Mouse (Mus musculus): Measurements from ENCODE around the gene Acap3. TPM values are rescaled to one million over a fixed set of nuclear protein-coding genes. Genes with fewer than 3 reads are reported as not detected.
A peak's percentile ranks its signal among the peaks of the same experiment; 100 is the strongest.

Acap3 gene
- polyA plus RNA-seq, 1 experiment from 2014 or later, result 73.5 TPM

DNA sequence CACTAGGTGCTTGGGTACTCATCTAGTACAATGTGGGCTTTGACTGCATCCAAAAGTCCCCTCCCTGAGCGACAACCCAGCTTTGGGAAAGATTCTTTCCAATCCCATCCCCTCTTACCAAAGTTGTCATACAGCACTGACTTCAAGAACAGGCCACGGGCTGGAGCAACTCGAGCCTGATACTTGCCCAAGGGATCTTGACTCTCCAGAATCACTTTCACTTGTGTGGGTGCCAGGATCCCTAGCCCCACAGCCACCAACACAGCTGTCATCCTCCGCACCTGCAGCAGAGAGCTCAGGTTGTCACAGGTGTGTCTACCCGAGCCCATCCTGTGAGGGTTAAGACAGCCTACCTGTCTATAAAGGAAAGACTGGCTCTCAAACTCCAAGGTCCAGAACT lies 2.3 kb upstream of the Acap3 start:
- Histone ChIP-seq H3K4me1 (replicated peaks) (peaks cover 31% of the 10 kb centered on the region), H3K4me2 (replicated peaks) (no peak overlapping the region), H3K27ac (no peak overlapping the region), H3K27me3 (no peaks in the 10 kb centered on the region), H3K9ac (replicated peaks) (no peak overlapping the region), H3K36me3 (peaks cover 56% of the 10 kb centered on the region), H3K9me3 (no peaks in the 10 kb centered on the region), H3K4me3 (replicated peaks) (no peak overlapping the region)
- ATAC-seq, result no peak
- whole genome bisulfite sequencing, result 89% methylated on average over 5 of the region's 5 CpGs

DNA sequence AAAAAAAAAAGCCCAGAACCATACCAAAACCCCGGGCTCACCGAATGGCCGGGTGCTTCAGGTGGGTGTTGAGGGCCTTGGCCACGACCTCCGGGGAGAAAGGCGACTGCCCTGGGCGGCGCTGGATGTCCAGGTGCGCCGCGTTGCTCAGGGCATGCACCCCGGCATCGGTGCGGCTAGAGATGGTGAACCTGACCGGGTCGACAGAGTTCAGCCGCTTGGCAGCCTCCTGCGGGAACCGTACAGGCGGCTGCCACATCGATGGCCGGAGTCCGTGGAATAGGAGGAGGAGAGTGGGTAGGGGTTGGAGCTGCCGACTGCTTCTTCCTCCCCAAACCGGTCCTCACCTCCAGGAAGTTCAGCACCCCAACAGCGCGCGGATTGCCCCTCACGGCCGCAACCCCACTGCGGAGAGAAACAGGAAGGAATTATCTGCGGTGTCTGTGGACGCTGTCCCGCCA lies 581 bp upstream of the Acap3 start:
- H3K27ac ChIP-seq, result peak overlapping the region; percentile 99; the same call in 1 of the 2 replicates
- no peaks in the 10 kb centered on the region for H3K27me3 ChIP-seq
- no peaks in the 10 kb centered on the region for H3K9me3 ChIP-seq
- peak; percentile 0; the same call in 1 of the 2 replicates for ATAC-seq
- 0% methylated on average over 34 of the region's 34 CpGs for WGBS
- H3K4me3 ChIP-seq (replicated peaks), result peak overlapping the region; percentile 97
- peaks cover 43% of the 10 kb centered on the region for H3K36me3 ChIP-seq
- H3K9ac ChIP-seq (replicated peaks), result peak overlapping the region; percentile 98
- peak overlapping the region; percentile 99 for H3K4me2 ChIP-seq (replicated peaks)
- peaks cover 49% of the 10 kb centered on the region for H3K4me1 ChIP-seq (replicated peaks)

DNA sequence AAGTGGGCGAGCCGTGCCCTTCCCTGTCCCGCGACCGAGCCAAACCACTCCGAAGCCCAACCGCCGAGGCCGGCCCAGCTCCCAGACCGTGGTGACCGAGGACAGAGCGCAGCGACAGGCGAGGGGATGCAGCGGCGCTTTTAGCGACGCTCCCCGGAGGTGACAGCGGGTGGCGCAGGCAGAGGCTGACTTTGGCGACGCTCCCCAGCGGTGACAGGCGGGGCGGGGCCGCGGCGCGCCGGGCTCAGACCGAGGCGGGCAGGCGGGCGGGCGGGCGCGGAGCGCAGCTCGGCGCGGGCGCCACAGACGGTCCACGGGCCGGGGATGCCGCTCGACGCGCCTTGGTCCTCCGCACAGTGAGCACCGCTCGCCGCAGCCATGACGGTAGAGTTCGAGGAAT lies 395 bp downstream of the Acap3 start:
- Histone ChIP-seq H3K27me3 (no peaks in the 10 kb centered on the region), H3K27ac (peak overlapping the region; percentile 99), H3K36me3 (peaks cover 43% of the 10 kb centered on the region), H3K4me3 (replicated peaks) (peak overlapping the region; percentile 97), H3K9ac (replicated peaks) (peak overlapping the region; percentile 98), H3K4me2 (replicated peaks) (peak overlapping the region; percentile 99), H3K4me1 (replicated peaks) (peaks cover 49% of the 10 kb centered on the region), H3K9me3 (no peaks in the 10 kb centered on the region)
- WGBS, result under 1% methylated on average over 48 of the region's 56 CpGs
- peak; percentile 91 for ATAC-seq

DNA sequence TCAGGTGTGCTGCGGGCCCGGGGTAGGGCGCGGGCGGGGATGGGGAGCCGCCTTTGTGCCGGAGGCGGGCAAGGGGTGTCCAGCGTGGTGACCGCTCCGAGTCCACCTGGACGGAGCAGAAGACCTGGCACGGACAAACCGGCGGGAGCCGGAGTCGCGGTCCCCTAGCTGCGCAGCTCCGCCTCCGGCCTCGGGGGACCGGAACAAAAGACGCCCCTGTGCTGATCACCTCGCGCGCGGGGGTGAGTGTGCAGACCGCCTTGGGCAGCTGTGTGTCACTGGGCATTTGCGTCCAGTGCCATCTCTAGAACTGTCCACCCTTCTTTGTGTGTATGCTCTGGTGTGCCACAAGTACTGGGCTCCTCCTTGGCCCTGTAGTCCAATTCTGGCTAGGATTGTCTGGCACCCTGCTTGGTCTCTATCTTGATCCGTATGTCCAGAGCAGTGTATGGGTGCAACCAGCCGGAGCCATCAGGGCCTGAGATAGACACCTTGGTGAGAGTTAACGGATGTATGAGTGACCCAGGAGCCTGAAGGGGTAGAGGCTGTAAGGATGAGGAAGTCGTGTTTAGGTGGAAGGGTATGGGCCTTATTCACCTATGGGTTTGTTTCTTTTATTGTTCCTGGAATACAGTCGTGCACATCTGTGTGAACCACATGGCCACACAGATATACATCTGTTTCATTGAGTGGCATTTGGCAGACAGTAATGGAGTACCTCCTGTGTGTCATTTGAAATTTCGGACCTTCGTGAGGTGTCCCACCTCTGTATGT lies 1.0 kb downstream of the Acap3 start:
- peak; percentile 59; the same call in 1 of the 2 replicates for ATAC-seq
- Histone ChIP-seq H3K36me3 (peaks cover 39% of the 10 kb centered on the region), H3K4me3 (replicated peaks) (peak overlapping the region; percentile 97), H3K4me1 (replicated peaks) (peaks cover 49% of the 10 kb centered on the region), H3K27me3 (no peaks in the 10 kb centered on the region), H3K27ac (peak overlapping the region; percentile 99), H3K9me3 (no peaks in the 10 kb centered on the region), H3K4me2 (replicated peaks) (peak overlapping the region; percentile 99), H3K9ac (replicated peaks) (peak overlapping the region; percentile 98)
- whole genome bisulfite sequencing, result 5% methylated on average over 37 of the region's 37 CpGs

DNA sequence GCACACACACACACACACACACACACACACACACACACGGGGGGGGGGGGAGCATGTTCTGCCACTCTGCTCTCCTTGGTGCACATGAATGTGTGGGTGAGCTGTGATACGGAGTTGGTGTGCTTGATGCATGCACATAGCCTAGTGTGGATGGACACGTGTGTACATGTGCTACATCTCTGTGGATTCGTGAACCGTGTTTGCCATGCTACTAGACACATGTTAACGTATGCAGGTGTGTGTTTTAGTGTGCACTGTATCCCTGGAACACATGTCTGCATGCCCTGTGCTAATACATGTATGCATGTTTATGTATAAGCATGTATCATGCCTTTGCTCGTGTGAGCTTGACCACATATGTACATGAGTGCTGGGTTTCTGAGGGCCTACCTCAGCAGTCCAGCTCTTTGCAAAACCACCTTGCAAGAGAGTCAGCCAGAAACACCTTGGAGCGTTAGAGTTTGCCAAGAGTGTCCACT lies 1.6 kb downstream of the Acap3 start:
- Histone ChIP-seq H3K27ac (no peak overlapping the region), H3K4me2 (replicated peaks) (peak overlapping the region; percentile 99), H3K36me3 (peaks cover 37% of the 10 kb centered on the region), H3K4me3 (replicated peaks) (peak overlapping the region; percentile 97), H3K4me1 (replicated peaks) (peaks cover 49% of the 10 kb centered on the region), H3K27me3 (no peaks in the 10 kb centered on the region), H3K9ac (replicated peaks) (peak overlapping the region; percentile 98), H3K9me3 (no peaks in the 10 kb centered on the region)
- 71% methylated on average over 8 of the region's 8 CpGs for WGBS
- ATAC-seq, result no peak

DNA sequence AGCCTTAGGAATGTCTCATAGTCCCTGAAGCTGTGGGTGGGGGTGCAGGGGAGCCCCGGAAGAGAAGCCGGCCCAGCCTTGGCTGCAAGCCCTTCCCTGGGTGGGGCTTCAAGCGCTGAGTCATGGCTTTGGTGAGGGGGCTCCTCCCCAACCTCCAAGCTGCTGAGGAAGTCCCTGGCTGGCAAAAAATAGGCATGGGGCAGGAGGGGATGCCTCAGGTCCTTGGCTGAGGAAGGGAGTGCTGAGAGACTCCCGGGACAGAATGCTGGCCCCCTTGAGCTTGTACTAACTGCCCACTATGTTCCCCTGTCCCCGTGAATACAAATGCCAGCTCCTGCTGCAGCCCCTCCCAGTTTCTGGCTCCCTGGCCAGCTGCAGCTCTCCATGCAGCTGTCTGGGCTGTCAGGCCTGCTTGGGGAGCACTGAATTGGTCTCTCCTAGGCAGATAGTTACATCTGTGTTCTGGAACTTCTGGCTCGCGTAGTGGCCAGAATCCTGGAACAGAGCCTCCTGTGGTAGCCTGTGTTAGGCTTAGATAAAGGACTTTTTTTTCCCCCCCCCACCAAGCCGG lies 2.8 kb downstream of the Acap3 start:
- H3K4me1 ChIP-seq (replicated peaks), result peaks cover 49% of the 10 kb centered on the region
- H3K9ac ChIP-seq (replicated peaks), result peak overlapping the region; percentile 98
- H3K27me3 ChIP-seq, result no peaks in the 10 kb centered on the region
- 35% methylated on average over 8 of the region's 8 CpGs for WGBS
- no peak overlapping the region for H3K27ac ChIP-seq
- no peaks in the 10 kb centered on the region for H3K9me3 ChIP-seq
- peak overlapping the region; percentile 97 for H3K4me3 ChIP-seq (replicated peaks)
- ATAC-seq, result no peak
- peak overlapping the region; percentile 99 for H3K4me2 ChIP-seq (replicated peaks)
- peaks cover 37% of the 10 kb centered on the region for H3K36me3 ChIP-seq

DNA sequence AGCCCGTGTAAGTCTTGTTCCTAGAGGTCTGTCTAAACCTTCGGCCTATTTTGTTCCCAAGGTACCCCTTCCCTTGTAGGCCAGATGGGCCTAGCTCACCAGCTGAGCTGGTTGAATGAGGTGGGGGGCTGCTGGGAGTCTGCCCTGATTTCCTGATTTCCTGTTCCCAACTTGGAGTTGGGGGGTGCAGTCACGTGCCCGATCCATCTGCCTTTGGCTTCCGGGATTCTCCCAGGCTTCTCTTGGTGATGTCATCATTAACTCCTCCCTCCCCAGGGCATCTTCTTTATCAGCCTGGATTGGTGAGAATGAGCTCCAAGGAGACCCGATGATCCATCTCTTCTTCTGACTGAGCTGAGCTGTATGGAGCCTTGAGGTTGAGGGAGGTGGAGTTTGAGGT lies 3.6 kb downstream of the Acap3 start:
- H3K4me2 ChIP-seq (replicated peaks), result peak overlapping the region; percentile 99
- peaks cover 37% of the 10 kb centered on the region for H3K36me3 ChIP-seq
- 34% methylated on average over 6 of the region's 6 CpGs for WGBS
- peak overlapping the region; percentile 98 for H3K9ac ChIP-seq (replicated peaks)
- no peaks in the 10 kb centered on the region for H3K27me3 ChIP-seq
- no peaks in the 10 kb centered on the region for H3K9me3 ChIP-seq
- ATAC-seq, result no peak
- no peak overlapping the region for H3K27ac ChIP-seq
- peaks cover 44% of the 10 kb centered on the region for H3K4me1 ChIP-seq (replicated peaks)
- H3K4me3 ChIP-seq (replicated peaks), result peak overlapping the region; percentile 97

DNA sequence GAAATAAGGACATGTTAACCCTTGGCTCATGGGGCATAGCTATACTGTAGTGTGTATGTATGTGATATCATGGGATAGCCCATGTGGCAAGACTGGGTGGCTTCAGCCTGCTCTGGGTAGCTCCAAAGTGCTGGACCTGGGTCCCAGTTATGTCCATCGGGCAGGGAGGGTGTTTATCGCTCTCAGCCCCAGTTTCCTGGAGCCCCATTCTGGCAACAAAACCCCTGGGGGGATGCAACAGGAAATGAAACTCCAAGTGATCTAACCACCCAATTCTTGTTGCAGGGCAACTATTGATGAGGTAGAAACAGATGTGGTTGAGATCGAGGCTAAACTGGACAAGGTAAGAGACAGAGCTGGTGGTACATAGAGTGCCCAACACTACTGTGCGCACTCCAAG lies 4.2 kb downstream of the Acap3 start:
- ATAC-seq, result no peak
- Histone ChIP-seq H3K9me3 (no peaks in the 10 kb centered on the region), H3K27me3 (no peaks in the 10 kb centered on the region), H3K4me2 (replicated peaks) (peak overlapping the region; percentile 99), H3K36me3 (peaks cover 43% of the 10 kb centered on the region), H3K4me1 (replicated peaks) (peaks cover 38% of the 10 kb centered on the region), H3K9ac (replicated peaks) (no peak overlapping the region), H3K4me3 (replicated peaks) (no peak overlapping the region), H3K27ac (no peak overlapping the region)
- 92% methylated on average over 4 of the region's 4 CpGs for WGBS

DNA sequence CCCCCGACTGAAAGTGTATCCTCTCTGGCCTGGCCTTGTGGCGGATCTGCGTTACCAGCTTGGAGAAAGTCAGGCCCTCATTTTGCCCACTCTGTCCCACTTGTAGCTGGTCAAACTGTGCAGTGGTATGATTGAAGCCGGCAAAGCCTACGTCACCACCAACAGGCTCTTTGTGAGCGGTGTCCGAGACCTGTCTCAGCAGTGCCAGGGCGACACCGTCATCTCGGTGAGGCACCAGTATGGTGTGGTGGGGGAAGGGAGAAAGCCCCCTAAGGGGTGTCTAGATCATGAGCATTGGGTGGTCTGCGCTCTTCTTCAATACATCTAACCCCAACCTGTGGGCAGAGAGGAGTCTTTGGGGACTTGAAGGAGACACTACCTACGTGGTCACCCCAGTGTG lies 4.8 kb downstream of the Acap3 start:
- ATAC-seq, result no peak
- H3K9me3 ChIP-seq, result no peaks in the 10 kb centered on the region
- H3K27me3 ChIP-seq, result no peaks in the 10 kb centered on the region
- 98% methylated on average over 12 of the region's 12 CpGs for WGBS
- H3K27ac ChIP-seq, result no peak overlapping the region
- peaks cover 35% of the 10 kb centered on the region for H3K4me1 ChIP-seq (replicated peaks)
- no peak overlapping the region for H3K9ac ChIP-seq (replicated peaks)
- peaks cover 50% of the 10 kb centered on the region for H3K36me3 ChIP-seq
- no peak overlapping the region for H3K4me3 ChIP-seq (replicated peaks)
- no peak overlapping the region for H3K4me2 ChIP-seq (replicated peaks)

DNA sequence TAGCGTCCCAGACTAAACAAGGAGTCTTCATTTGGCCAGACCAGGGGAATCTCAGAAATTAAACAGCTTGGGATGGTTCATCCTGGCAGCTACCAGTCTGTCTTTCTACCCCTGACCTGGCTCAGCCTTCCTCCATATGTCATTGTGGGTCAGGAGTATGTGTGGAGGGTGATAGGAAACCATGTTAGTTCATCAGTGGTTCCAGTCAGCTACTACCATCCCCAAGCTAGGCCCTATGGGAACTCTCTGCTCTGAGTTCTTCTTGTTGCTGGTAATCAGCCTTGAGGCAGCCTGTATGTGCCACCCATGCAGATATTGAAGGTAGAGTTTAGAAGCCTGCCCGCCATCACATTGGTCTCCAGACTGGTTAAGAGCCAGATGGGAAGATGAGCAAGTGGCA lies 6.7 kb downstream of the Acap3 start:
- H3K4me1 ChIP-seq (replicated peaks), result peaks cover 28% of the 10 kb centered on the region
- WGBS, result 96% methylated on average over 2 of the region's 2 CpGs
- H3K9me3 ChIP-seq, result no peaks in the 10 kb centered on the region
- no peak for ATAC-seq
- no peak overlapping the region for H3K4me2 ChIP-seq (replicated peaks)
- no peak overlapping the region for H3K9ac ChIP-seq (replicated peaks)
- H3K36me3 ChIP-seq, result peaks cover 68% of the 10 kb centered on the region
- H3K27me3 ChIP-seq, result no peaks in the 10 kb centered on the region
- H3K4me3 ChIP-seq (replicated peaks), result no peak overlapping the region
- no peak overlapping the region for H3K27ac ChIP-seq

DNA sequence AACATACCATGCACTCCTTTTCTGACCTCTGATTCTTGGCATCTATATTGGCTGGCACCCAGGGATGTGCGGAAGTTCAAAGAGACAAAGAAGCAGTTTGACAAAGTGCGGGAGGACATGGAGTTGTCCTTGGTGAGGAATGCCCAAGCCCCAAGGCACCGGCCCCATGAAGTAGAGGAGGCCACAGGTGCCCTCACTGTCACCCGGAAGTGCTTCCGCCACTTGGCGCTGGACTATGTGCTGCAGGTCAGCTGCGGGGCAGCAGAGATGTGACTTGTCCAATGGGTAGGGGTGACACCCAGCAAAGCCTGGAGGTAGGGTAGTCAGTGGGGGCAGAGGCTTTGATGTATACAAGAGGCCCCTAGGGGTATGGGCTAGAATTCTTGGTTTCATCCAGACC lies 7.7 kb downstream of the Acap3 start:
- Histone ChIP-seq H3K4me3 (replicated peaks) (no peak overlapping the region), H3K4me2 (replicated peaks) (no peak overlapping the region), H3K27me3 (no peaks in the 10 kb centered on the region), H3K9me3 (no peaks in the 10 kb centered on the region), H3K4me1 (replicated peaks) (peaks cover 17% of the 10 kb centered on the region), H3K9ac (replicated peaks) (no peak overlapping the region), H3K27ac (no peak overlapping the region), H3K36me3 (peaks cover 79% of the 10 kb centered on the region)
- ATAC-seq, result no peak
- 98% methylated on average over 7 of the region's 7 CpGs for WGBS

DNA sequence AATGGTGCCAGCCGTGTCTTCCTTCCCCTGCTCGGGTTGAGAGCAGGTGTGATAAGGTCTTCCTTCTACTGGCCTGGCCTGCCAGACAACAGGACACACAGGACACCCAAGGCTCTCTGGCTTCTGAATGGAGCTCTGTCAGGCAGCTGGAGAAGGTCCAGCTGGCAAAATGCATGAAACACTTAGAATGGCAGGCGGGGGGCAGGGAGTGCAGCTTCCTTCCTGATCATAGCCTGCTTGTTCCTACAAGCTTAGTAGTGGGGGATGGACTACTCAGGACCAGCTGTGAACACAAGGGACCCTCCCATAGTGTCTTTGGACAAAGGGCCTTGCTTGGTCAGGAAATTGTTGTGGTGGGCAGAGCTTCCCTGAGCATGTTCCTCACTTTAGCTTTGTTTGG lies 9.6 kb downstream of the Acap3 start:
- no peak for ATAC-seq
- no peaks in the 10 kb centered on the region for H3K9me3 ChIP-seq
- H3K36me3 ChIP-seq, result peaks cover 94% of the 10 kb centered on the region
- 86% methylated on average over 3 of the region's 3 CpGs for WGBS
- no peak overlapping the region for H3K27ac ChIP-seq
- no peaks in the 10 kb centered on the region for H3K27me3 ChIP-seq
- no peak overlapping the region for H3K9ac ChIP-seq (replicated peaks)
- H3K4me3 ChIP-seq (replicated peaks), result no peak overlapping the region
- no peaks in the 10 kb centered on the region for H3K4me1 ChIP-seq (replicated peaks)
- no peak overlapping the region for H3K4me2 ChIP-seq (replicated peaks)

Data from midbrain, embryonic 13.5 days (tissue).